Mouse (Mus musculus) urinary bladder, postnatal 10 days (tissue): ENCODE data around the gene Gatc.
"Not testable (repeated sequence)": the region's sequence is repeated elsewhere in the genome, so short reads cannot be mapped to it uniquely, and the experiment has no call there.

Source experiments
- DNase-seq: peaks from one replicate; pipeline ENCODE4 v3.0.0; 2022; ENCODE audit warnings: low spot score

The Gatc gene

DNA sequence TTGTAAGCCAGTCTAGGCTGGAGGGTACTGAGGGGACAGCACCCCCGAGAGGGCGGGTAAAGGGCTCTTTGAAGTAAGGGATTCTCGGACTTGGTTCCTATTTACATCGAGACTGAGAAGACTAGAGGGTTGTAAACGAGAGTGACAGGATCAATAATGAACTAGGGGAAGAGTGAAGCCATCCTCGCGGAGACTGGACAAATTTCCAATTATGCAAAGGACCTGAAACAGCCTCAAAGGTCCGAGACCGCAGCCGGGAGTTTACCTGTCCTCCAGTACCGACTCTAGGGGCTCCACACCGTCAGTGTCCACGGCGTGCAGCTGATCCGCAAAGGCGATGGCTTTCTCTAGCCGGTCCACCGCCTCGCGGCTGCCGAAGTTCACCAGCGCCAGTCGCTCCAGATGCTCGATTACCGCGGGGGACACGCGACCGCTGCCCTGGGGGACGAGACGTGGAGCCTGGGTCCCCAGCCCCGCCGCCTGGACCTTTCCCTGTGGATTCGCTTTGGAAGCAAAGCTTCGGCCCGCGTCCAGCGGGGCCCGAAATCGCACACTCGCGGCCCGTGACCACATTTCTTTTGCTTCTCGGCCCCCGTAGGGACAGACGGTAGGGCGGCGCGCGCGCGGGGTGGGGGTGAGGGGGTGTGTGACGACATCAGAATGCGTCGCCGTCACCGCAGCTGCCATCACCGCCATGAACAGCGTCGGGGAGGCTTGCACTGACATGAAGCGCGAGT is at the start of gene Gatc, which contains the start of gene Triap1:
TSS of gene Gatc (minus strand) at position 602 of the 737 bp plus-strand sequence.
TSS of gene Triap1 (plus strand) at position 649 of the 737 bp plus-strand sequence.
- peak; percentile 68 for DNase-seq

DNA sequence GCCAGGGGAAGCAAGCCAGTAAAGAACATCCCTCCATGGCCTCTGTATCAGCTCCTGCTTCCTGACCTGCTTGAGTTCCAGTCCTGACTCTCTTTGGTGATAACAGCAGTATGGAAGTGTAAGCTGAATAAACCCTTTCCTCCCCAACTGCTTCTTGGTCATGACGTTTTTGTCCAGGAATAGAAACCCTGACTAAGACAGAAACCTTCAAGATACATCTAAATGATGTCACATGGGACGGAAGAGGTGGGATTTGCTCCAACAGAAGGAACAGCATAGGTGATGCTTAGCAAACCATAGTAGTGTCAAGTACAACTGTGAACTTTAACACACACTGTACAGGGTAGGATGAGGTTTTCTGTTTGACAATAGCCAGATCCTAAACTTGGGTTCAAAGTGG is 37.9 kb upstream of the Gatc start:
- not testable (repeated sequence) for DNase-seq

DNA sequence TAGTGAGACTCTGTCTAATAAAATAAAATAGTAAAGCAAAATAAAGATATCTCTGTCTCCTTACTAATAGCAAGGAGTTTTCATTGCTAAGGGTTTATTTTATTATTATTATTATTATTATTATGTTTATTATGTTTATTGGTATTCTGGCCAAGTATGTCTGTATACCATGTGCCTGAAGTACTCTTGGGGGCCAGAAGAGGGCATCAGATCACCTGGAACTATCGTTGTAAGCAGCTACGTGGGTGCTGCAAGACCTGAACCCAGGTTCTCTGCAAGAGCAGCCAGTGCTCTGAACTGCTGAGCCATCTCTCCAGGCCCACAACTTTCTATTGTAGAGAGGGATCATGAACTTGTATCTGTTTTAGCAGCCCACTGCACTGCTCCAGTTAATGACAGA is 34.5 kb upstream of the Gatc start:
- DNase-seq = no peak

DNA sequence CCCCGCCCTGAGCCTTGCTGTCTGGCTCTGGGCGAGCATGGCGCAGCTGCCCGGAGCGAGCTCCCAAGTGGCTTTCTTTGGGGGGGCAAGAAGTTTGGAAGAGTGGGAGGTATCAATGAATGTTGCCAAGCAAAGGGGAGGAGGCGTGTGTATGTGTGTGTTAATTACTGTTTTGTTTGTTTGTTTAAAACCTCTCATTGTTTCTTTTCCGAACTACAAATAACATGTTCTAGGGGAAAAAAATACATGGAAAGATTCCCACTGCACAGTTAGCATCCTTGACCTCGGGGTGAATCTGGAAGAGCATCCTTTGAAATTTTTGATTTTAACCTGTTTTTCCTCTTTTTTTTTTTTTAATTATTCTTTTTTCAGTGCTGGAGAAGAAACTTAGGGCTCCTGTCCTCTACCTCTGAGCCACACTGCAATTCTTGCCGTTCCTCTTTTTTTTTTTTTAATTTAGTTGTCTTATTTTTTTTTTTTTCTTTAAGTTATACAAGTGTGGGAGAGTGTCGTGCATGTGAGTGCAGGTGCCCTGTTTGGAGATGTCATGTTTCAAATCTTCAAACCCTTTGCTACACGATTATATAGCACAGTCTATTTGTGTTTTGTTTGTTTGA is 33.3 kb upstream of the Gatc start:
- no peak for DNase-seq

DNA sequence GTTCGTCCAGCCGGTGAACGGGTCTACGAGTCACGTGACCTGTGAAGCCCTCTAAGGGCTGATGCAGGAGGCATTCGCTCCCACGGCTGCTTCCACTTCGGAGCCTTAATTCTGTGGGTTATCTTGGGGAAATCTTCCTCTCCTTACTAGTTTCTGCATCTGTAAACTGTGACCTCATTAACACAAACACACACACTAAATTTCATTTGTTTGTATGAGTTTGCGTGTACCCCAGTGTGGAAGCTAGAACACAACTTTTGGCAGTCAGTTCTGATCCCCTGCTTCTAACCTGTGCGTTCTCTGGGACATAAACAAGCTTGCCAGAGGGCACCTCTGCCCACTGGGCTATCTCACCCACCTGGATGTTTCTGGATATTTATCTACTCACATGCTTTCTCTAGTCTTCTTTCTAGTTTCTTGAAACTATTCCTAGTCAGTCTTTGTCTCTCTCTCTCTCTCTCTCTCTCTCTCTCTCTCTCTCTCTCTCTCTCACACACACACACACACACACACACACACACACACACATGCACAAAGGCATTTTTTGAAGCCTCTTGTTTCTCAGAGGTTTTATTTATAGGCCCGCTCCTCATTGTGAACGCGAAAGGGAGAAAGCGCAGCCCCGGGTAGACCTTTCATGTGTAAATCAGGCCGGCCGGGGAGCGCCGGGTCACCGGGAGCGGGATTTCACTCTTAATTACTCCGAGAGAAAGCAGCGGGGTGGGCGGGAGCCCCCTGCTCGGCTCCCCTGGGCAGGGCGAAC is 32.6 kb upstream of the Gatc start:
- DNase-seq = no peak

DNA sequence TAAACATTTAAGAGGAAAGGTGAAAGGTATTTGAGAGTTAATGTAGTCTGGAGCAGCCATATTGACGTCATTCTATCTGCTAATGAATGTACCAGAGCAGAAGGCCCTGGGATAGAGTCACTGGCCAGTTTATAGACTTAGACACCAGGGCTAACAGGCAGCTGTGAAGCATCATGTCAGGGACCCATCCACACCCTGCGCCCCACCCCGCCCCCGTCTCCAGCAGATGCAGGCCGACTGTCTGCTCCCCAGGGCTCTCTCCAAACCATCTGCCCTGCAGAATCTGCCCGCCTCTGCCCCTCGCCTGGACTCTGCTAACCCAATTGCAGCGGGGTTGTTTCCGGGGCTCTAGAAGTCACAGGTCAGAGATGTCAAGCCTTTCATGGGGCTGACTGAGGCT is 30.8 kb upstream of the Gatc start:
- no peak for DNase-seq

DNA sequence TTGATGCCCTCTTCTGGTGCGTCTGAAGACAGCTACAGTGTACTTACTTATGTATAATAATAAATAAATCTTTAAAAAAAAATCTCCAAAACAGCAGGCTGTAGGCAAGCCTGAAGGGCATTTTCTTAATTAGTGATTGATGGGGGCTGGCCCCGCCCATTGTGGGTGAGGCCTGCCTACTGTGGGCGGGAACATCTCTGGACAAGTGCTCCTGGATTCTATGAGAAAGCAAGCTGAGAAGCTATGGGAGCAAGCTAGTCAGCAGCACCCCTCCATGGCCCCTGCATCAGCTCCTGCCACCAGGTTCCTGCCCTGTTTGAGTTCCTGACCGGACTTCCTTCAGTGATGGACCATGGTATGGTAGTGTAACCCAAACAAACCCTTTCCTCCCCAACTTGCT is 23.8 kb upstream of the Gatc start:
- no peak for DNase-seq

DNA sequence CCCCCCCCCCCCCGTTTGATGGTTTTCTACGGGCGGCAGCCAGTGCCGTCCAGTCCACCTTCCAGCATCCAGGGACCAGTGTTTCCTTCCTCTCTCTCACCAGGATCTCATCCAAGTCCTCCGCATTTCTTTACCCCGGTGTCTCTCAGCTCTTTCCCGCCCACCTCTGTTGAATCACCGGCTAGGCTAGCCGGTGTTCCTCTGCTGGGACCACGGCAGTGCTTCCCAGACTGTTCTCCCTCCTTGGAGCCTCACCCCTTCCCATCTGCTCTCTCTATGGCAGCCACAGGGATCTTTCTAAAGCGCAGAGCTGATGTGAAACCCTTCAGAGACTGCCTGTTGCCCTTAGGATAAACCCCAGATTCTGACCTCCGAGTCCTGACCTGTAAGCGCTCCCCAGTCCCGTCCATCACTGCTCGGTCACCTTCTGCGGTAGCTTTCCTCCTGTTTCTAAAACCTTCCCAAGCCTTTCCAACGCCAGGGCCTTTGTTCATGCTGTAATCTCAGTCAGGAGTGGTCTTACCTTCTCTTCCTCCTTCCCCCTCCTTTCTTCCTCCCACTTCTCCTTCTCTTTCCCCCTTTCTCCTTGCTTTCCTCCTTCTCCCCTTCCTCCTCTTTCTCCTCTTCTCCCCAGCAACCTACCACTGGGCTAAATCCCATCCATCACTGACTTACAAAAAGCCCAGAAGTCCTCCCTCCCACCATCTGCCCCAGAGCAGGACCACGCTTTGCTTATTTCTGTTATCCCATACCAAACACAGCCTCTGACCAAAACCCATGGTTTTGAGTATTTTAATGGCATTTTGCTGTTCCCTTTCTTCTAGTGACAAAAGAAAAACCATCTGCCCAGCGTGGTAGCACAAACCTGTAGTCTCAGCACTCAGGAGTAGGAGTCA is 22.1 kb upstream of the Gatc start:
- DNase-seq = no peak

DNA sequence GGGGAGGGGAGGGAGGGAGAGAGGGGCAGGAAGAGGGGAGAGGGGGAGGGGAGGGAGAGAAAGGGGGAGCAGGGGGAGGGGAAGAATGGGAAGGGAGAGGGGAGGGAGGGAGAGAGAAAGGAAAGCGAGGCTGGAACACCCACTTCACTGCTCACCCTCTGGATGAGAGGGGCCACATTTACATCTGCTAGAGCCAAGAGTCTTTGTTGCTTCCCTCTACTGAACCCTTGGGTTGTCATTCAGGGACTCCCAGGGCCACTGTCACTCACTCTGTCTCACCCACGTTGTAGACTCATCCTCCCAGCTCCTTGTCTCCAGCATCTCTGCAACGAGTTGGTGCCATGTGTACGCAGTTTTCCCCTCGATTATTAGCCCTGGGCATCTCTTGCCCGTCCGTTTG is 21.2 kb upstream of the Gatc start:
- DNase-seq = no peak

DNA sequence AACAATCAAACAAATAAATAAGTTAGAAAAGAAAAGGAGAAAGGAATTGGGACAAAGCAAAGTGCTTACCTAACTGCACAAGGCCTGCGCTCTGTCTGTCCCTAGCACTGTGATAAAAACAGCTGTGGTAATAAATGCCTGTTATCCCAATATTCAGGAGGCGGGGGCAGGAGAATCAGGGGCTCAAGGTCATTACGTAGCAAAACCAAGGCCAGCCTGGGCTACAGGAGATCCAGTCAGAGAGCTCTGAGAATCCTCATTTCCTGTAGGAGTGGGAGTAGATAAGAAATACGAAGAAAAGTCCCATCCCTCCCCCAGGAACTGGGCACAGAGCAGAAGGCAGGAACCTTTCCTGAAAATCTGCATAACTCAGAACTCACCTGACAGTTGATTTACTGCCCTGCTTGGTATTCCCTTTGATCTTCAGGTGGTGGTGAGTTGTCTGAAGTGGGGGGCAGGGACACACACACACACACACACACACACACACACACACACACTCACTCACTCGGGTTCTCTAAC is 18.9 kb upstream of the Gatc start:
- no peak for DNase-seq

DNA sequence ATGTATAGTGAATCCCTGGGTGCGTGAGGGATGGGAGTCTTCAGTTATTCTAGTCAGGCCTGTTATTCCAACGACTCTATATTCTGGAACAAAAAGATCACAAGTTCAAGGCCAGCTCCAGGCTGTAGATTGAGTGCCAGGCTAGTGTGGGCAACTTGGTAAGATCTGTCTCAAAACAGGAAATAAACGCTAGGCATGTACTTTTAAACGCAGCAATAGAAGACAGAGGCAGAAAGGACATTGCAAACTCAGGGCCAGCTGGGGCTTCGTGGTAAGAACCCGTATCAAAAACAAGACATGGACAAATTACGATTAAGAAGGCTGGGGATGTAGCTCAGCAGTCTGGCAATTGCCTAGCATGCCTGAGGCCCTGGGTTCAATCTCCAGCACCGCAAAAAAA is 18.5 kb upstream of the Gatc start:
- DNase-seq = no peak

DNA sequence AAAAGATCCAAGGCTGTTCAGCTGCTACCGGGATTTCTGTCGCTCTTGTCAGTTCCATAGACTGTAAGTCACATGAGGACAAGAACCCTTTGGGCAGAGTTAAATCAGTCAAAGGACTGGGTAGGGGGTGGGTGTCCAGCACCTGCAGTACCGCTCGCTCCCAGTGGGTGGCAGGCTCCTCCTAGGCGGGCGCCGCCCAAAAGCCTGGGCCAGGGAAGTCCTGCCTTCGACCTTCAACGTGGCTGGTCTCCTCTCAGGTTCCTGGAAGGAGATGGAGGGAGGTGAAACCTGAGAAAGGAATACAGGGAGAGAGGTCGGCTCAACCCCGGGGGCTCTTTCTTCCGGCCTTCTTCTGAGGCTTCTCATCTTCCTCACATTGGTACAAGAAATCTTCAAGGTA is 17.9 kb upstream of the Gatc start:
- DNase-seq = peak; percentile 67

DNA sequence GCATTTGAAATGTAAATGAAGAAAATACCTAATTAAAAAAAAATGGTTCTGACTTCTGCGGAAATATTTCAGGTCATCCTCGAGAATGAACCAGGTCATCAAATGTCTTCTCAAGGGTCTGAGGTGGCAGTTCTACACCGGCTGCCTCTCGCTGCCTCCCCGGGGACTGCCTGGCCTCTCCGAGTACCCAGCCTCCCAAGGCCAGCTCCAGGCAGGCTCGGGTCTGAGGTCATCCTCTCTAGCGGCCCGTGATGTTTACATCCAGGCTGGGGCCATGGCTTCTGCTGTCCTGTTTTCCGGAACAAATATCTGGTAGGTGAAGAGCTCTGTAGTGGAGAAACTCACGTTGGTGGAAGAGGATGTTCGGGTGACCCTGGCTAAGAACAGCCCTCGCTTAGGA is 14.1 kb upstream of the Gatc start:
- no peak for DNase-seq

DNA sequence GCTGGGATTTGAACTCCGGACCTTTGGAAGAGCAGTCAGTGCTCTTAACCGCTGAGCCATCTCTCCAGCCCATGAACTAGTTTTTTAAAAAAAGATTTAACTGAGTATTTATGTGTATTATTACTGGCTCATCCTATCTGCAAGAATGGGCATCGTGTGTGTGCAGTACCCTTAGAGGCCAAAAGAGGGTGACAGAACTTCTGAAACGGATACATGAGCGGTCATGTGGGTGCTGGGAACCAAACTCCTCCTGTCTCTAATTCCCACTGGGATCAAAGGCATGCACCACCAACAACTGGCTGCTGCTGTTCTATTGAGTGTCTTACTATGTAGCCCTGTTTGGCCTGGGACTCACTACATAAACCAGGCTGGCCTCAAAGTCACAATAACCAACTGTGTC is 10.4 kb upstream of the Gatc start:
- DNase-seq = no peak

DNA sequence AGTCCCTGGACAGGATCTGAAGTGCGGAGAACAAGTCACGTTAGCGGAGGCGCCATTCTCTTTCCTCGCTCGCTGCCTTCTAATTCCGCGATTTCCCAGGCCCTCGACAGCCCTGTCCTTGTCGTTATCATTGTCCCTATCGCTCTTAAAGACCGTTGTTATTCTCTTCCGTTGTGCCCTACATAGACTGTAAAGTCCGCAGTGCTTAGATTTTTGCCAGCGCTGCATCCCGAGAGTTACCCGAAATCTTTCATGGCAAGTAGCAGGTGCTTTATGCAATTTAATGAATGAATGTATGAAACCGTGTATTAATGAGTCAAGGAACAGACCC is 8.2 kb upstream of the Gatc start:
- DNase-seq = no peak

DNA sequence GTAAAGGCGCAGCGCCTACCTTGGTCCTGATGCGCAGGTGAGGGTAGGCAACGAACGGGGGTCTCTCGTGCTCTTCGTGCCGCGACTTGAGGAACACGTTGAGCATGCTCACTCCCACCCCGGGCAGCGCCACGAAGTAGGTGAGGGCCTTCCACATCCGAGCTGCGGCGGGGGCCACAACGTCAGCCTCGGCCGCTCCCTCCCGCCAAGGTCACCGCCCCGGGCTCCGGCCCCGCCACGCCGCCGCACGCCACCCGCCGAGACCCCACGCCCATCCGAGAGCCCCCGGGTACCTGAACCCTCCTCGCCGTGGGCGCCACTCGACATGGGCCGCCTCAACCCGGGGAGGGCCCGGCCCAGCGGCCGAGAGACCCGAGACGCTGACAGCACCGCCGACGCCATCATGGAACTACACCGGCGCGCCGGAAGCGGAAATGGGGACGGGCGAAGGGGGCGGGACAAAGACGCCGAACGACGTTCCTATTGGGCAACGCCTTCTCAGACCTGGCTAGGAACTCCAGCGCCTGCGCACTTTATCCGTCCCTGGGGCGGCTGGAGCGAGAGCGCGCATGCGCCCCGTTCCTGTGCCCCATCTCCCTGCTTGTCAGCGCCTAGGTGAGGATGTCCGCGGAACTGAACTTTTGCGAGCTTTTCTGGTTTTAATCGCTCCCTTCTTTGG is 7.7 kb upstream of the Gatc start, which contains the start of gene Cox6a1:
TSS of gene Cox6a1 (minus strand) at position 436 of the 679 bp plus-strand sequence.
- DNase-seq = peak; percentile 96

DNA sequence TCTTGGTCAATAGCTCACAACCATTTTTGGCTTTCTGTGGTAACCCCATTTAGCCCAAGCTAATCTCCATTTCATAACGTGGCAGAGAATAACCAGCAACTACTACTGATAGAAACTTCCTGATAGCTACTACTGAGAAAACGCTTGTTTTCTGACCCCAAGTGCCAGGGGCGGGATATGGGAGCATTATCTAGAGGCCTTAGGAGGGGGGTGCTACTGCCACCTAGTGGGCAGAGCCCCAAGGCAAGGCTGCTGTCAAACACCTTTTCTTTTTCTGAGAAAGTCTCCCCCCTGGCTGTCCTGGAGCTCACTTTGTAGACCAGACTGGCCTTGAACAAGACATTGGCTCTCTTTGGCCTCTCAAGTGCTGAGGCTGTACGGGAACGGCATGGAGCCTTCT is 6.6 kb upstream of the Gatc start:
- peak; percentile 24 for DNase-seq

DNA sequence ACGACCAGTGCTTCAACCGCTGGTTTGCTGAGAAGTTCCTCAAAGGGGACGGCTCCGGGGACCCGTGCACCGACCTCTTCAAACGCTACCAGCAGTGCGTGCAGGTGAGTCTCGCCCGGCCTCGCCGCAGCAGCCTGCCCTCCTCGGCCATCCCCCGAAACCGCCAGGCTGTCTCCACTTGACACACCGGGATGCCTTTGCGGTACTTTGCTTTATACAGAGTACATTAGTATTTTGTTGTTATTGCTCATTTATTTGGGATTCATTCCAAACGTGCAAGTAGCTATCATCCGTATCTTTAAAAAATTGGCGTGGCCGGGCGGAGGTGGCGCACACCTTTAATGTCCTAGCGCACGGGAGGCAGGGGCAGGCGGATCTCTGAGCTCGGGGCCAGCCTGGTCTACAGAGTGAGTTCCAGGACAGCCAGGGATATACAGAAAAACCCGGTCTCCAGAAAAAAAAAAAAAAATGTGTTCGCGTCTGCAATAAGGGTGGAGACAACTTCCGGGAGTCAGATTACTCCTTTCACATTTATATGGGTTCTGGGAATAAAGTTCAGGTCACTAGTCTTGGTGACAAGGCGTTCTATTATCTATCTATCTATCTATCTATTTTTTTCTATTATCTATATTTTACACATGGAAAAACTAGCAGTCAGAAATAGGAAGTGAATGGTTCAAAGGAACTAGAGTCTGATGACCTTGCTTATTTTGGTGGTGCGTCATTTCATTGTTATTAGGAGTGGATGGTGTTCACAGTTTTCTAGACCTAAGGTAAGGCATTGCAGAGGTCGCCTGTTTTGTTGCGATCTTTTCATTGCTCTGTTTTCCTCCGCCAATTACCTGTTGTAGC is 562 bp upstream of the Gatc start:
- DNase-seq = no peak

DNA sequence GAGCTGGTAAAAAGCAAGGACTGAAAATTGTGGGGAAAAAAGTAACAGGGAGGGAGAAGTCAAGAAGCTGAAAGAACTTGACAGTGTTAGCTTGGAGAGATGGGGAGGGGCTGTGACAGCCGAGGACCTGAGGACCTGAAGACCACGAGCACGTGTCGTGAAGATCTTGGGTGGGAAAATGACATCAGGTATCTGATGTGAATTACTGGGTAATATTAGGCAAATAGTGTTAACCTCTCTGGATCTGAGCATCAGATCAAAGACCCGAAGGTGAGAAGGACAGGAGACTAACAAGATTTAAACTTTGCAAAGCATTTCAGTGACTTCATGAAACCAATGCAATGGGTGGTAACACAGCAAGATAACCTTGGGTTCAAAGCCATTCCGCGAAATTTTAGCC is 971 bp downstream of the Gatc start:
- no peak for DNase-seq

DNA sequence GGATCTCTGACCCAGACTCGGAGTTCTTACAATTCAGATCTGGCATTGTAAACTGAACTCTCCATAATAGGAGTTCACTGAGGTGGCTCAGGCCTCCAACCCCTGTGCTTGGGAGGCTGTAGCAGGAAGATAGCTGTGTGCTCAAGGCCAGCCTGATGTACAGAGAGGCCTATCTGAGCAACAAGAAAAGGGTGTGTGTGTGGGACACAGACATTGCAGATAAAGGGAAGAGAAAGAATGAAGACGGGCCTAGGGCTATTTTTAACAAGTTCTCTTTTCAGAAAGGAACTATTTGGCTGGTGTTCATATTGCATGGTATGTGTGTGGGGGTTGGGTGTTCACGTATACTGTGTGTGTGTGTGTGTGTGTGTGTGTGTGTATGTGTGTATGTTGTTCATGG is 7.4 kb downstream of the Gatc start:
- no peak for DNase-seq
